Mouse (Mus musculus) effector memory CD4-positive, alpha-beta T cell, adult 5 months (primary cell): ENCODE results near the gene Zfp770. TPM values are rescaled to one million over a fixed set of nuclear protein-coding genes. Genes with fewer than 3 reads are reported as not detected.

Experiments
- polyA plus RNA-seq: library from polyadenylated mRNA; unstranded; fragments of 100-300 nt; shearing (Covaris generic); gene quantifications from one replicate; pipeline ENCODE4 v1.2.1, GENCODE M21; 2017

Zfp770 gene
- 1.5 TPM for polyA plus RNA-seq

GRCm38 (mm10) chr2:114200932-114201559, at the start of gene Zfp770:
Gene Zfp770, minus strand, starts transcription at chr2:114201469.

GRCm38 (mm10) chr2:114186924-114187323, 14.3 kb downstream of the Zfp770 start, which contains the start of gene Aqr:
Gene Aqr, minus strand, starts transcription at chr2:114187024.

Other genes starting within 250 kb of the Zfp770 start
- not detected for gene Gjd2, start 187.8 kb downstream of the Zfp770 start, polyA plus RNA-seq
- gene Actc1, start 147.9 kb downstream of the Zfp770 start, polyA plus RNA-seq: not detected
- gene Aqr, start 14.4 kb downstream of the Zfp770 start, polyA plus RNA-seq: 66.3 TPM